Mouse (Mus musculus): ENCODE data around the gene Vps29. TPM values are rescaled to one million over a fixed set of nuclear protein-coding genes. Genes with fewer than 3 reads are reported as not detected.

Vps29 gene
- polyA plus RNA-seq, 1 experiment from 2014 or later = 343 TPM

GRCm38 (mm10) chr5:122390671-122391070 lies 36.5 kb downstream of the Vps29 start:
- no peak for ATAC-seq (ENCODE audit: low FRiP score)
- no peaks in the 10 kb centered on the region for H3K27me3 ChIP-seq (replicated peaks)
- no peak overlapping the region for H3K27ac ChIP-seq (replicated peaks)

DNA sequence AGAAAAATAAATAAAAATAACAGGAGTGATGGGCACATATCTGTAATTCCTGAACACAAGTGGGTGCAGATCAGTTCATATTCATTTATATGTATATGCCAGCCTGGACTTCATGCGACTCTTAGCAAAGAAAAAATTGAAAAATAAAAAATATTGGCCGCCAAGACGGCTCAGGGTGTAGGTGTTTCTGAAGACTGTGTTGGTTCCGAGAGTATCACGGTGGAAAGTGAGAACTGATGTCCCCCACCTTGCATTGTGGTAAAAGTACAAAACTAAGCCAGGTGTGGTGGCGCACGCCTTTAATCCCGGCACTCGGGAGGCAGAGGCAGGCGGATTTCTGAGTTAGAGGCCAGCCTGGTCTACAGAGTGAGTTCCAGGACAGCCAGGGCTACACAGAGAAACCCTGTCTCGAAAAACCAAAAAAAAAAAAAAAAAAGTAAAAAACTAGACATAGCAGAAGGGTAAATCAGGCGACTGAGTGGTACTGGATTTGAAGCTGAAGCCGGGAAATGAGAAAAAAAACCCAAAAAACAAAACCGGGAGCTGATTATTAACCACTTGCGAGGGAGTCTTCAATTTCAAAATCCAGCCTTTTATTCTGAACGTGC lies 37.1 kb downstream of the Vps29 start:
- H3K4me1 ChIP-seq = peaks cover 15% of the 10 kb centered on the region
- H3K4me3 ChIP-seq (replicated peaks) = peak overlapping the region; percentile 86
- peak; percentile 3; the same call in 1 of the 2 replicates for ATAC-seq (ENCODE audit: low FRiP score)
- no peaks in the 10 kb centered on the region for H3K36me3 ChIP-seq
- 54% methylated on average over 15 of the region's 16 CpGs for WGBS
- no peaks in the 10 kb centered on the region for H3K27me3 ChIP-seq (replicated peaks)
- H3K4me2 ChIP-seq = peak overlapping the region; percentile 77
- no peaks in the 10 kb centered on the region for H3K9me3 ChIP-seq (replicated peaks)
- peak overlapping the region; percentile 75 for H3K27ac ChIP-seq (replicated peaks)
- H3K9ac ChIP-seq (replicated peaks) = no peak overlapping the region

More at GRCm38 (mm10) chr5:122390671-122391070, 36.5 kb downstream of the Vps29 start:
- Histone ChIP-seq H3K9ac (replicated peaks) (no peak overlapping the region), H3K4me1 (peaks cover 15% of the 10 kb centered on the region), H3K9me3 (replicated peaks) (no peaks in the 10 kb centered on the region), H3K36me3 (no peaks in the 10 kb centered on the region), H3K4me2 (no peak overlapping the region), H3K4me3 (replicated peaks) (no peak overlapping the region)

- peak within 1 kb of the TSS; percentile 75 for H3K27ac ChIP-seq (replicated peaks)
- H3K36me3 ChIP-seq = peaks cover 4% of the 10 kb centered on the region; the same call in 1 of the 2 replicates
- peak; percentile 96 for ATAC-seq (ENCODE audit: low FRiP score)
- H3K4me2 ChIP-seq = peak within 1 kb of the TSS; percentile 77
- no peaks in the 10 kb centered on the region for H3K9me3 ChIP-seq (replicated peaks)
- H3K4me3 ChIP-seq (replicated peaks) = peak within 1 kb of the TSS; percentile 86
- peak within 1 kb of the TSS; percentile 90 for H3K9ac ChIP-seq (replicated peaks)
- no peaks in the 10 kb centered on the region for H3K27me3 ChIP-seq (replicated peaks)
- peaks cover 15% of the 10 kb centered on the region for H3K4me1 ChIP-seq
- under 1% methylated on average over 39 of the region's 39 CpGs for WGBS
These were observed 37.6 kb downstream of the Vps29 start, which contains the start of gene Arpc3 for GRCm38 (mm10) chr5:122391786-122392180. TSS of gene Arpc3 (plus strand) at chr5:122391878.

GRCm38 (mm10) chr5:122392227-122393004 lies 38.2 kb downstream of the Vps29 start:
- H3K27me3 ChIP-seq (replicated peaks) = no peaks in the 10 kb centered on the region
- peaks cover 10% of the 10 kb centered on the region for H3K36me3 ChIP-seq
- H3K4me2 ChIP-seq = peak overlapping the region; percentile 77
- no peaks in the 10 kb centered on the region for H3K9me3 ChIP-seq (replicated peaks)
- H3K9ac ChIP-seq (replicated peaks) = peak overlapping the region; percentile 90
- peak overlapping the region; percentile 86 for H3K4me3 ChIP-seq (replicated peaks)
- H3K27ac ChIP-seq (replicated peaks) = peak overlapping the region; percentile 75
- peak; percentile 53; the same call in 1 of the 2 replicates for ATAC-seq (ENCODE audit: low FRiP score)
- H3K4me1 ChIP-seq = peaks cover 15% of the 10 kb centered on the region
- WGBS = 16% methylated on average over 19 of the region's 19 CpGs

GRCm38 (mm10) chr5:122393887-122394286 lies 39.7 kb downstream of the Vps29 start:
- no peaks in the 10 kb centered on the region for H3K27me3 ChIP-seq (replicated peaks)
- no peak for ATAC-seq (ENCODE audit: low FRiP score)
- H3K4me3 ChIP-seq (replicated peaks) = 0 out of 2 replicates have a peak overlapping the region, but pooled peaks have one; percentile 2
- 36% methylated on average over 2 of the region's 2 CpGs for WGBS
- H3K36me3 ChIP-seq = peaks cover 22% of the 10 kb centered on the region
- H3K4me1 ChIP-seq = peaks cover 15% of the 10 kb centered on the region
- no peak overlapping the region for H3K4me2 ChIP-seq
- no peak overlapping the region for H3K9ac ChIP-seq (replicated peaks)
- H3K27ac ChIP-seq (replicated peaks) = no peak overlapping the region
- no peaks in the 10 kb centered on the region for H3K9me3 ChIP-seq (replicated peaks)

- Histone ChIP-seq H3K4me1 (peaks cover 21% of the 10 kb centered on the region), H3K27ac (replicated peaks) (no peak overlapping the region), H3K27me3 (replicated peaks) (no peaks in the 10 kb centered on the region), H3K9ac (replicated peaks) (no peak overlapping the region), H3K9me3 (replicated peaks) (no peaks in the 10 kb centered on the region), H3K4me2 (no peak overlapping the region), H3K4me3 (replicated peaks) (no peak overlapping the region), H3K36me3 (peaks cover 41% of the 10 kb centered on the region)
- 87% methylated on average over 10 of the region's 10 CpGs for WGBS
- ATAC-seq (ENCODE audit: low FRiP score) = no peak
These were observed 42.6 kb downstream of the Vps29 start for GRCm38 (mm10) chr5:122396791-122397190.

DNA sequence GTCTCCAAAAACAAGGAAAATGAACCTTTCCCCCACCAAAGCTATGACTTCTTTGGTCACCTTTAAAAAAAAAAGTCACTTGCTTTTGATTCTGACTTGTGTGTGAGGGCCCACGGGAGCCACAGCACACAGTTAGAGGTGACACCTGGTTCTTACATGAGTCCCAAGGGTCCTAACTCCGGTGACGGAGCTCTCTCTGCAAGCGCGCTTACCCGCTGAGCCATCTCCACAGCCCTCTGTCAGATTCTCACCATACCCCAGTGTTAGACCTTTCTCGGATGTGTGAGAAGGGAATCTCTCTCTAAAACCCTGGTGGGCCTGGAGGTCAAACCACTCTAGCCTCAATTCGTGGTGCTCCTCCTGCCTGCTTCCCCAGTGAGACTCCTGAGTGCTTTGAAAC lies 43.3 kb downstream of the Vps29 start:
- no peak overlapping the region for H3K4me2 ChIP-seq
- peaks cover 17% of the 10 kb centered on the region for H3K4me1 ChIP-seq
- WGBS = 89% methylated on average over 8 of the region's 8 CpGs
- no peak overlapping the region for H3K4me3 ChIP-seq (replicated peaks)
- H3K27me3 ChIP-seq (replicated peaks) = no peaks in the 10 kb centered on the region
- H3K9me3 ChIP-seq (replicated peaks) = no peaks in the 10 kb centered on the region
- no peak for ATAC-seq (ENCODE audit: low FRiP score)
- H3K9ac ChIP-seq (replicated peaks) = no peak overlapping the region
- H3K27ac ChIP-seq (replicated peaks) = no peak overlapping the region
- peaks cover 48% of the 10 kb centered on the region for H3K36me3 ChIP-seq

GRCm38 (mm10) chr5:122399871-122400270 lies 45.7 kb downstream of the Vps29 start:
- Histone ChIP-seq H3K9ac (replicated peaks) (no peak overlapping the region), H3K9me3 (replicated peaks) (no peaks in the 10 kb centered on the region), H3K4me3 (replicated peaks) (no peak overlapping the region), H3K4me2 (no peak overlapping the region), H3K4me1 (peaks cover 6% of the 10 kb centered on the region), H3K36me3 (peaks cover 72% of the 10 kb centered on the region), H3K27ac (replicated peaks) (no peak overlapping the region), H3K27me3 (replicated peaks) (no peaks in the 10 kb centered on the region)
- no peak for ATAC-seq (ENCODE audit: low FRiP score)
- WGBS = 94% methylated on average over 8 of the region's 8 CpGs

DNA sequence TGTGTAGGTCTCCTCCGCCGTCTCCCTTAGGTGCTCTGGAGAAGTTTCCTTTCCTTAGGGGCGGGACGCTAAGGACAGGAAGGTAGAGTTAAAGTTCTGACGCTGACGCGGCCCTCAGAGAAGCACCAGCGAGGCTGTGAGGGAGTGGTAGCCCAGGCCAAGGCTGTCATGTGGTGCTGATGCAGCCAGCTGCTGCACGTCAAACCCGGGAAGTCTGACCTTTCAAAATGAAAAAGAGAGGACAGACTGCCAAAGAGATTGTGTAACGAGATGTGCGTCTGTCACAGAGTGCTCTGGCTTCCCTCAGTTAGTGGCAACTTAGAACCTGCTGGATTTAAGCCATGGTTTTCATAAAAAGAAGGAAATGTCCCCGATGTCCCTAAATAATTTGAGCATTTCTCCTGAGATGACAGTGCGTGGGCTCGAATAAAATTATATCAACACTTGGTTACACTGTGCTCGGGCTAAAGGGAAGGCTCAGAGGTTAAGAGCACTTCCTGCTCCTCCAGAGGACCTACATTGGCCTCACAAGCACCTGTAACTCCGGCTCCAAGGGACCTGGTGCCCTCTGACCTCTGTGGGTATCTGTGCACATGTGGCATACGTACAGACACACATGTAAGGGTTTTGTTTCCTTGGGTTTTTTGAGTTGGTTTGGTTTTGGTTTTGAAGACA lies 46.6 kb downstream of the Vps29 start:
- Histone ChIP-seq H3K4me3 (replicated peaks) (no peak overlapping the region), H3K27ac (replicated peaks) (no peak overlapping the region), H3K4me2 (no peak overlapping the region), H3K36me3 (peaks cover 81% of the 10 kb centered on the region), H3K9ac (replicated peaks) (no peak overlapping the region), H3K4me1 (peaks cover 6% of the 10 kb centered on the region), H3K9me3 (replicated peaks) (no peaks in the 10 kb centered on the region), H3K27me3 (replicated peaks) (no peaks in the 10 kb centered on the region)
- no peak for ATAC-seq (ENCODE audit: low FRiP score)
- 86% methylated on average over 18 of the region's 18 CpGs for WGBS

- H3K27ac ChIP-seq (replicated peaks) = no peak overlapping the region
- H3K4me1 ChIP-seq = peaks cover 6% of the 10 kb centered on the region
- no peak overlapping the region for H3K4me2 ChIP-seq
- peaks cover 86% of the 10 kb centered on the region for H3K36me3 ChIP-seq
- 21% methylated on average over 8 of the region's 8 CpGs for WGBS
- no peaks in the 10 kb centered on the region for H3K27me3 ChIP-seq (replicated peaks)
- no peaks in the 10 kb centered on the region for H3K9me3 ChIP-seq (replicated peaks)
- ATAC-seq (ENCODE audit: low FRiP score) = no peak
- no peak overlapping the region for H3K4me3 ChIP-seq (replicated peaks)
- H3K9ac ChIP-seq (replicated peaks) = no peak overlapping the region
These were observed 47.1 kb downstream of the Vps29 start for GRCm38 (mm10) chr5:122401303-122401640.

DNA sequence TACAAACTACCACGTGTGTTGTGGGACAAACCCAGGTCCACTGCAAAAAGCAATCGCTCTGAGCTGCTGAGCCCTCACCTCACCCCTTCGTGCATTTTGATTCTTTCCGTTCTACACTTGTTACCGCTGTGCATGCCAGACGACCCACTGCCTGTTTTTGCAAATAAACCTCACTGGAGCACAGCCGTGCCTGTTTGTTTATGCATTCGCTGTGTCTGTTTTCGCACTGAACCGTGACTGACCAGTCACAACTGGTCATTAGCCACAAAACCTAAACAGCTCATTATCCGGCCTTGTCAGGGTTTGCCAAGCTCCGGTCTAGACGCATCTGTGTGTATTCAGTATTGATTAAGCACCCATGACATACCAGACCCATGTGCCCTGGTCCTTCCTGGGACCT lies 48.0 kb downstream of the Vps29 start:
- Histone ChIP-seq H3K9ac (replicated peaks) (no peak overlapping the region), H3K4me3 (replicated peaks) (no peak overlapping the region), H3K36me3 (peaks cover 87% of the 10 kb centered on the region), H3K27me3 (replicated peaks) (no peaks in the 10 kb centered on the region), H3K4me1 (peaks cover 6% of the 10 kb centered on the region), H3K9me3 (replicated peaks) (no peaks in the 10 kb centered on the region), H3K27ac (replicated peaks) (no peak overlapping the region), H3K4me2 (no peak overlapping the region)
- WGBS = 81% methylated on average over 13 of the region's 13 CpGs
- no peak for ATAC-seq (ENCODE audit: low FRiP score)
